Mouse (Mus musculus): ENCODE results near the gene Egln3. TPM values are rescaled to one million over a fixed set of nuclear protein-coding genes. Genes with fewer than 3 reads are reported as not detected.
A peak's percentile ranks its signal among the peaks of the same experiment; 100 is the strongest.

Egln3 gene
- polyA plus RNA-seq, 1 experiment from 2014 or later = 5.8 TPM

- Histone ChIP-seq H3K27ac (replicated peaks; ENCODE audit: low read depth, low read length) (no peak overlapping the region), H3K27me3 (ENCODE audit: control insufficient read depth, insufficient read depth, low read length) (no peaks in the 10 kb centered on the region), H3K4me2 (ENCODE audit: low read depth, low read length) (no peak overlapping the region), H3K4me3 (ENCODE audit: low read depth, low read length) (no peak overlapping the region), H3K9ac (replicated peaks; ENCODE audit: low read length) (no peak overlapping the region), H3K4me1 (ENCODE audit: control insufficient read depth, insufficient read depth, low read length) (no peaks in the 10 kb centered on the region), H3K9me3 (replicated peaks; ENCODE audit: control insufficient read depth, low read length) (no peaks in the 10 kb centered on the region), H3K36me3 (replicated peaks; ENCODE audit: control insufficient read depth, insufficient read depth, low read depth, low read length) (no peaks in the 10 kb centered on the region)
- WGBS = 80% methylated on average over 4 of the region's 4 CpGs
- DNase-seq (ENCODE audit: low spot score) (no peak), ATAC-seq (replicated peaks; ENCODE audit: insufficient number of reproducible peaks, low FRiP score, low TSS enrichment, low read depth) (no peak)
Observed at GRCm38 (mm10) chr12:54213871-54214270, 10.2 kb upstream of the Egln3 start.

GRCm38 (mm10) chr12:54213230-54213629, 9.6 kb upstream of the Egln3 start:
- Histone ChIP-seq H3K9me3 (replicated peaks; ENCODE audit: control insufficient read depth, low read length) (no peaks in the 10 kb centered on the region), H3K27me3 (ENCODE audit: control insufficient read depth, insufficient read depth, low read length) (no peaks in the 10 kb centered on the region), H3K27ac (replicated peaks; ENCODE audit: low read depth, low read length) (no peak overlapping the region), H3K9ac (replicated peaks; ENCODE audit: low read length) (no peak overlapping the region), H3K36me3 (replicated peaks; ENCODE audit: control insufficient read depth, insufficient read depth, low read depth, low read length) (no peaks in the 10 kb centered on the region), H3K4me1 (ENCODE audit: control insufficient read depth, insufficient read depth, low read length) (no peaks in the 10 kb centered on the region), H3K4me2 (ENCODE audit: low read depth, low read length) (no peak overlapping the region), H3K4me3 (ENCODE audit: low read depth, low read length) (no peak overlapping the region)
- ATAC-seq (replicated peaks; ENCODE audit: insufficient number of reproducible peaks, low FRiP score, low TSS enrichment, low read depth) (no peak), DNase-seq (ENCODE audit: low spot score) (no peak)
- 64% methylated on average over 5 of the region's 5 CpGs for WGBS

- Histone ChIP-seq H3K9me3 (replicated peaks; ENCODE audit: control insufficient read depth, low read length) (no peaks in the 10 kb centered on the region), H3K9ac (replicated peaks; ENCODE audit: low read length) (no peak overlapping the region), H3K27ac (replicated peaks; ENCODE audit: low read depth, low read length) (no peak overlapping the region), H3K4me1 (ENCODE audit: control insufficient read depth, insufficient read depth, low read length) (no peaks in the 10 kb centered on the region), H3K4me2 (ENCODE audit: low read depth, low read length) (no peak overlapping the region), H3K4me3 (ENCODE audit: low read depth, low read length) (no peak overlapping the region), H3K36me3 (replicated peaks; ENCODE audit: control insufficient read depth, insufficient read depth, low read depth, low read length) (no peaks in the 10 kb centered on the region), H3K27me3 (ENCODE audit: control insufficient read depth, insufficient read depth, low read length) (no peaks in the 10 kb centered on the region)
- ATAC-seq (replicated peaks; ENCODE audit: insufficient number of reproducible peaks, low FRiP score, low TSS enrichment, low read depth) = no peak
- DNase-seq (ENCODE audit: low spot score) = no peak
- WGBS = 60% methylated on average over 6 of the region's 6 CpGs
Observed at GRCm38 (mm10) chr12:54209182-54209563, 5.5 kb upstream of the Egln3 start.

- Histone ChIP-seq H3K36me3 (replicated peaks; ENCODE audit: control insufficient read depth, insufficient read depth, low read depth, low read length) (no peaks in the 10 kb centered on the region), H3K9me3 (replicated peaks; ENCODE audit: control insufficient read depth, low read length) (no peaks in the 10 kb centered on the region), H3K4me2 (ENCODE audit: low read depth, low read length) (no peak overlapping the region), H3K27me3 (ENCODE audit: control insufficient read depth, insufficient read depth, low read length) (no peaks in the 10 kb centered on the region), H3K9ac (replicated peaks; ENCODE audit: low read length) (no peak overlapping the region), H3K4me1 (ENCODE audit: control insufficient read depth, insufficient read depth, low read length) (no peaks in the 10 kb centered on the region), H3K27ac (replicated peaks; ENCODE audit: low read depth, low read length) (no peak overlapping the region), H3K4me3 (ENCODE audit: low read depth, low read length) (no peak overlapping the region)
- WGBS = 70% methylated on average over 8 of the region's 8 CpGs
- no peak for DNase-seq (ENCODE audit: low spot score)
- ATAC-seq (replicated peaks; ENCODE audit: insufficient number of reproducible peaks, low FRiP score, low TSS enrichment, low read depth) = no peak
Observed at GRCm38 (mm10) chr12:54208433-54209181, 4.9 kb upstream of the Egln3 start.

- H3K4me1 ChIP-seq (ENCODE audit: control insufficient read depth, insufficient read depth, low read length) = peaks cover 2% of the 10 kb centered on the region; the same call in 1 of the 2 replicates
- no peaks in the 10 kb centered on the region for H3K36me3 ChIP-seq (replicated peaks; ENCODE audit: control insufficient read depth, insufficient read depth, low read depth, low read length)
- H3K4me2 ChIP-seq (ENCODE audit: low read depth, low read length) = no peak overlapping the region
- no peak for ATAC-seq (replicated peaks; ENCODE audit: insufficient number of reproducible peaks, low FRiP score, low TSS enrichment, low read depth)
- H3K4me3 ChIP-seq (ENCODE audit: low read depth, low read length) = no peak overlapping the region
- no peak overlapping the region for H3K27ac ChIP-seq (replicated peaks; ENCODE audit: low read depth, low read length)
- H3K27me3 ChIP-seq (ENCODE audit: control insufficient read depth, insufficient read depth, low read length) = no peaks in the 10 kb centered on the region
- WGBS = 77% methylated on average over 4 of the region's 4 CpGs
- DNase-seq (ENCODE audit: low spot score) = no peak
- H3K9ac ChIP-seq (replicated peaks; ENCODE audit: low read length) = no peak overlapping the region
- H3K9me3 ChIP-seq (replicated peaks; ENCODE audit: control insufficient read depth, low read length) = no peaks in the 10 kb centered on the region
Observed at GRCm38 (mm10) chr12:54205731-54206130, 2.1 kb upstream of the Egln3 start.

- H3K4me2 ChIP-seq (ENCODE audit: low read depth, low read length) = no peak overlapping the region
- H3K4me3 ChIP-seq (ENCODE audit: low read depth, low read length) = no peak overlapping the region
- H3K27ac ChIP-seq (replicated peaks; ENCODE audit: low read depth, low read length) = no peak overlapping the region
- H3K27me3 ChIP-seq (ENCODE audit: control insufficient read depth, insufficient read depth, low read length) = no peaks in the 10 kb centered on the region
- no peak overlapping the region for H3K9ac ChIP-seq (replicated peaks; ENCODE audit: low read length)
- peak; percentile 55 for DNase-seq (ENCODE audit: low spot score)
- H3K4me1 ChIP-seq (ENCODE audit: control insufficient read depth, insufficient read depth, low read length) = peaks cover 2% of the 10 kb centered on the region; the same call in 1 of the 2 replicates
- no peaks in the 10 kb centered on the region for H3K9me3 ChIP-seq (replicated peaks; ENCODE audit: control insufficient read depth, low read length)
- 15% methylated on average over 1 of the region's 1 CpGs for WGBS
- no peak for ATAC-seq (replicated peaks; ENCODE audit: insufficient number of reproducible peaks, low FRiP score, low TSS enrichment, low read depth)
- no peaks in the 10 kb centered on the region for H3K36me3 ChIP-seq (replicated peaks; ENCODE audit: control insufficient read depth, insufficient read depth, low read depth, low read length)
Observed at GRCm38 (mm10) chr12:54205195-54205594, 1.5 kb upstream of the Egln3 start.

GRCm38 (mm10) chr12:54202765-54203655, 650 bp downstream of the Egln3 start:
- peak overlapping the region; percentile 52 for H3K9ac ChIP-seq (replicated peaks; ENCODE audit: low read length)
- H3K27me3 ChIP-seq (ENCODE audit: control insufficient read depth, insufficient read depth, low read length) = no peaks in the 10 kb centered on the region
- ATAC-seq (replicated peaks; ENCODE audit: insufficient number of reproducible peaks, low FRiP score, low TSS enrichment, low read depth) (peak; percentile 70), DNase-seq (ENCODE audit: low spot score) (peak; percentile 51)
- H3K36me3 ChIP-seq (replicated peaks; ENCODE audit: control insufficient read depth, insufficient read depth, low read depth, low read length) = no peaks in the 10 kb centered on the region
- H3K27ac ChIP-seq (replicated peaks; ENCODE audit: low read depth, low read length) = no peak overlapping the region
- no peaks in the 10 kb centered on the region for H3K9me3 ChIP-seq (replicated peaks; ENCODE audit: control insufficient read depth, low read length)
- peak overlapping the region; percentile 49 for H3K4me3 ChIP-seq (ENCODE audit: low read depth, low read length)
- peaks cover 2% of the 10 kb centered on the region; the same call in 1 of the 2 replicates for H3K4me1 ChIP-seq (ENCODE audit: control insufficient read depth, insufficient read depth, low read length)
- peak overlapping the region; percentile 99 for H3K4me2 ChIP-seq (ENCODE audit: low read depth, low read length)
- 3% methylated on average over 55 of the region's 55 CpGs for WGBS

GRCm38 (mm10) chr12:54202276-54202675, 1.4 kb downstream of the Egln3 start:
- no peaks in the 10 kb centered on the region for H3K9me3 ChIP-seq (replicated peaks; ENCODE audit: control insufficient read depth, low read length)
- H3K36me3 ChIP-seq (replicated peaks; ENCODE audit: control insufficient read depth, insufficient read depth, low read depth, low read length) = no peaks in the 10 kb centered on the region
- no peak overlapping the region for H3K9ac ChIP-seq (replicated peaks; ENCODE audit: low read length)
- no peaks in the 10 kb centered on the region for H3K27me3 ChIP-seq (ENCODE audit: control insufficient read depth, insufficient read depth, low read length)
- no peak overlapping the region for H3K27ac ChIP-seq (replicated peaks; ENCODE audit: low read depth, low read length)
- no peak for ATAC-seq (replicated peaks; ENCODE audit: insufficient number of reproducible peaks, low FRiP score, low TSS enrichment, low read depth)
- H3K4me1 ChIP-seq (ENCODE audit: control insufficient read depth, insufficient read depth, low read length) = peaks cover 2% of the 10 kb centered on the region; the same call in 1 of the 2 replicates
- peak overlapping the region; percentile 49 for H3K4me3 ChIP-seq (ENCODE audit: low read depth, low read length)
- no peak for DNase-seq (ENCODE audit: low spot score)
- peak overlapping the region; percentile 99 for H3K4me2 ChIP-seq (ENCODE audit: low read depth, low read length)
- WGBS = 39% methylated on average over 6 of the region's 6 CpGs
